Mouse (Mus musculus): ENCODE data around the gene Caln1. TPM values are rescaled to one million over a fixed set of nuclear protein-coding genes. Genes with fewer than 3 reads are reported as not detected.

Gene Caln1
- total RNA-seq, 2 experiments from 2014 or later: 129 to 132 TPM

DNA sequence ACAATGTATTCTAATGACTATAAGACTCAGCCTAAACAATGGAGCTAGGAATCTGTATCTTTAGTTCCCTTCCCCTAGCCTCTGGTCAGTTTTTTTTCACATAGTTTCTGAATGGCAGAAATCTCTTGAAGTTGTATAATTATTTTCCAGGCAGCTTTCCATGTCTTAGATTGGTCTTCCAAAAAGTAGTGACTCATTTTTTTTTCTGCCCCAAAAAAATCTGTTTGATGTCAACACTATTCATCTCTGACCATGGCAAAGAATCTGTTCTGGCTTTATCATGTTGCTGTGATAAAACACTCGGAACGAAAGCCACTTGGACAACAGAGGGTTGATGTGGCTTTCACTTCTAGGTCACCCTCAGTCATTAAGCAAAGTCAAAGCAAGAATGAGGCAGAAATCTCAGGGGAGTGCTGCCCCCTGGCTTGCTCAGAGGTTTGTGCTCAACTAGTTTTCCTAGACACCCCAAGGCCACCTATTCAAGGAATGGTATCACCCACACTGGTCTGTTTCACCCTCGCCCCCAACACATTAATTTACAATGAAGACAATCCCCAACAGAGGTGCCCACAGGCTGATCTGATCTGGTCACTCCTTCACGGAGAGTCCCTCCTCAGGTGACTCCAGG is 450.9 kb downstream of the Caln1 start:
- TF ChIP-seq CTCF (conservative IDR thresholded peaks at IDR 0.05): peak; percentile 65
- Histone ChIP-seq H3K4me3 (no peak overlapping the region), H3K27ac (peak overlapping the region; percentile 39; the same call in 1 of the 2 replicates)
- no peak for DNase-seq (ENCODE audit: low spot score in 2 of 2)

GRCm38 (mm10) chr5:130820661-130821060 is 451.4 kb downstream of the Caln1 start:
- Histone ChIP-seq H3K4me3 (no peak overlapping the region), H3K27ac (peak overlapping the region; percentile 39; the same call in 1 of the 2 replicates)
- TF ChIP-seq CTCF (conservative IDR thresholded peaks at IDR 0.05): no peak
- DNase-seq (ENCODE audit: low spot score in 2 of 2): no peak

GRCm38 (mm10) chr5:130825797-130826196 is 456.5 kb downstream of the Caln1 start:
- TF ChIP-seq CTCF (conservative IDR thresholded peaks at IDR 0.05): no peak
- Histone ChIP-seq H3K4me3 (no peak overlapping the region), H3K27ac (no peak overlapping the region)
- DNase-seq (ENCODE audit: low spot score in 2 of 2): no peak

GRCm38 (mm10) chr5:130848562-130848961 is 479.3 kb downstream of the Caln1 start:
- Histone ChIP-seq H3K27ac (no peak overlapping the region), H3K4me3 (no peak overlapping the region)
- DNase-seq (ENCODE audit: low spot score in 2 of 2): no peak
- no peak for TF ChIP-seq CTCF (conservative IDR thresholded peaks at IDR 0.05)

DNA sequence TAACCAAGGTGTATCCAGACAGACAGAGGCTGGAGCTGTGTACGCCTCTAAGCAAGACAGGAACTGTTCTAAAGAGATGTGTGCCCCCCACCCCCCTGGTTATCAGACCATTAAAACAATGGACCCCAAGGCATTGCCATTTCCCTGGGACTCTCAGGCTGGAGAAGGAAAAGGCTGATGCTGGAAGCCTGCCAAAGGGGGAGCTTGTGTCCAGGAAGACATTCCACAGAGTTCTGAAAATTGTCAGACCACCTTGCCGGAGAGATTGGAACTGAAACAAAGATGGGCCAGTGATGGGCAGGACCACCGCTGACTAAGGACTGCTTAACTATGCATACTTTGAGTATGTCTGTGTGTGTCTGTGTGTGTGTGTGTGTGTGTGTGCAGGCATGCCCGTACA is 480.4 kb downstream of the Caln1 start:
- TF ChIP-seq CTCF (conservative IDR thresholded peaks at IDR 0.05): no peak
- Histone ChIP-seq H3K4me3 (no peak overlapping the region), H3K27ac (no peak overlapping the region)
- no peak for DNase-seq (ENCODE audit: low spot score in 2 of 2)

- Histone ChIP-seq H3K27ac (no peak overlapping the region), H3K4me3 (no peak overlapping the region)
- no peak for TF ChIP-seq CTCF (conservative IDR thresholded peaks at IDR 0.05)
- no peak for DNase-seq (ENCODE audit: low spot score in 2 of 2)
These were observed 482.9 kb downstream of the Caln1 start for GRCm38 (mm10) chr5:130852182-130852581.

GRCm38 (mm10) chr5:130853371-130853770 is 484.1 kb downstream of the Caln1 start:
- TF ChIP-seq CTCF (conservative IDR thresholded peaks at IDR 0.05): peak; percentile 99; the same call in 1 of the 2 replicates
- DNase-seq (ENCODE audit: low spot score in 2 of 2): peak; percentile 84 to 93
- H3K4me3 ChIP-seq: no peak overlapping the region
- H3K27ac ChIP-seq: no peak overlapping the region

- no peak overlapping the region for H3K4me3 ChIP-seq
- H3K27ac ChIP-seq: no peak overlapping the region
- TF ChIP-seq CTCF (conservative IDR thresholded peaks at IDR 0.05): no peak
- DNase-seq (ENCODE audit: low spot score in 2 of 2): peak in 1 of 2 experiments; percentile 63
These were observed 485.2 kb downstream of the Caln1 start for GRCm38 (mm10) chr5:130854430-130854829.

- peak; percentile 37 to 71 for DNase-seq (ENCODE audit: low spot score in 2 of 2)
- no peak overlapping the region for H3K4me3 ChIP-seq
- peak; percentile 76 for TF ChIP-seq CTCF (conservative IDR thresholded peaks at IDR 0.05)
- H3K27ac ChIP-seq: no peak overlapping the region
These were observed 488.9 kb downstream of the Caln1 start for GRCm38 (mm10) chr5:130858148-130858547.

GRCm38 (mm10) chr5:130858706-130859105 is 489.5 kb downstream of the Caln1 start:
- no peak for TF ChIP-seq CTCF (conservative IDR thresholded peaks at IDR 0.05)
- DNase-seq (ENCODE audit: low spot score in 2 of 2): no peak
- Histone ChIP-seq H3K27ac (no peak overlapping the region), H3K4me3 (no peak overlapping the region)

DNA sequence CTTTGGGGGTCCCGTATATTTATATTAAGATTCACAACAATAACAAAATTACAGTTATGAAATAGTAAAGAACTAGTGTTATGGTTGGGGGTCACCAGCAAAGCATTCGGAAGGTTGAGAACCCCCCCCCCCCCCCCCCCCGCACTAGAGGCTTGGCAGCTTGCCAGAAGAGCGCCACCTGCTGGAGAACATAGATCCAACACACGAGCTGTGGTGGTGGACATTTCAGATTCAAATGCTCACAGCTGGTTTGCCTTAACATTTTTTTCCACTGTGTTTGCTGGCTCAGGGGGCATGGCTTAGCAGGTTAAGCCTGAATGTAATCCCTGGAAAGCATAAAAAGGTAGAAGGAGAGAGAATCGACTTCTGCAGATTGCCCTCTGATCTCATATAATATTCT is 490.5 kb downstream of the Caln1 start:
- no peak for DNase-seq (ENCODE audit: low spot score in 2 of 2)
- peak; percentile 68 for TF ChIP-seq CTCF (conservative IDR thresholded peaks at IDR 0.05)
- no peak overlapping the region for H3K27ac ChIP-seq
- H3K4me3 ChIP-seq: no peak overlapping the region

GRCm38 (mm10) chr5:130862302-130862701 is 493.0 kb downstream of the Caln1 start:
- DNase-seq (ENCODE audit: low spot score in 2 of 2): peak; percentile 61 to 81
- Histone ChIP-seq H3K27ac (no peak overlapping the region), H3K4me3 (no peak overlapping the region)
- TF ChIP-seq CTCF (conservative IDR thresholded peaks at IDR 0.05): peak; percentile 91

DNA sequence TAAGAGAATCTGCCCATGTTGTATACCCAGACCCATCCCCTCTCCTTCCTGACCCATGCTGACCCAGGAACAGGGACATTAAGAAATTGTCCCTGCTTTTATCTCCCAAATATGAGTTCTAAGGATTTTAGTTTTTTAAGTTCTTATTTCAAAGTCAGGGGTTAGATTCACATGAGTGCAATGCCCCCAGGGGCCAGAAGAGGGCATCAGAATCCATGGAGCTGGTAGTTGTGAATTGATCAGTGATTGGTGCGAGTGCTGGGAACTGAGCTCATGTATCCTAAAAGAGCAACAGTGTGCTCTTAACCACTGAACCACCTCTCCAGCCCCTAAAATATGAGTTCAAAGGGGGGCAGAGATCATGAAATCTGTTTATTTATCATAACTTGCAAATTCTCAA is 500.6 kb downstream of the Caln1 start:
- TF ChIP-seq CTCF (conservative IDR thresholded peaks at IDR 0.05): peak; percentile 73
- H3K4me3 ChIP-seq: no peak overlapping the region
- DNase-seq (ENCODE audit: low spot score in 2 of 2): no peak
- no peak overlapping the region for H3K27ac ChIP-seq

GRCm38 (mm10) chr5:130871086-130871485 is 501.8 kb downstream of the Caln1 start:
- Histone ChIP-seq H3K27ac (no peak overlapping the region), H3K4me3 (no peak overlapping the region)
- DNase-seq (ENCODE audit: low spot score in 2 of 2): no peak
- no peak for TF ChIP-seq CTCF (conservative IDR thresholded peaks at IDR 0.05)
